Mouse (Mus musculus) stomach, postnatal 0 days (tissue): ENCODE results near the gene Mthfs. TPM values are rescaled to one million over a fixed set of nuclear protein-coding genes. Genes with fewer than 3 reads are reported as not detected.
"Not testable (repeated sequence)": the region's sequence is repeated elsewhere in the genome, so short reads cannot be mapped to it uniquely, and the experiment has no call there.

Experiments used
- ATAC-seq: fragments of 200-750 bp; cut with Nextera tagmentation; 2 replicates; pipeline ENCODE4 v1.8.0; 2017; ENCODE audit not compliant: low FRiP score, low TSS enrichment
- DNase-seq: peaks from one replicate; pipeline ENCODE4 v3.0.0-alpha.2; 2016; ENCODE audit warnings: low spot score
- H3K27ac ChIP-seq: fragments of 300-500 bp; sonication (generic); replicated peaks from 2 replicates; pipeline ENCODE4 v1.5.1; 2014; ENCODE audit warnings: mild to moderate bottlenecking, control low read depth
- H3K27me3 ChIP-seq: fragments of 300-500 bp; sonication (generic); 2 replicates; pipeline ENCODE4 v1.6.1; 2014; ENCODE audit warnings: low read length; ENCODE audit not compliant: control insufficient read depth, insufficient read depth
- H3K36me3 ChIP-seq: fragments of 300-500 bp; sonication (generic); 2 replicates; pipeline ENCODE4 v1.6.1; 2014; ENCODE audit warnings: low read length, mixed read lengths; ENCODE audit not compliant: control insufficient read depth, insufficient read depth
- H3K4me1 ChIP-seq: fragments of 300-500 bp; sonication (generic); replicated peaks from 2 replicates; pipeline ENCODE4 v1.6.1; 2014; ENCODE audit warnings: antibody characterized with exemption; ENCODE audit not compliant: control insufficient read depth, insufficient read depth
- H3K4me2 ChIP-seq: fragments of 300-500 bp; sonication (generic); replicated peaks from 2 replicates; pipeline ENCODE4 v1.6.1; 2014; ENCODE audit warnings: low read depth, mild to moderate bottlenecking, control low read depth, moderate library complexity
- H3K4me3 ChIP-seq: fragments of 300-500 bp; sonication (generic); 2 replicates; pipeline ENCODE4 v1.5.1; 2014; ENCODE audit warnings: low read depth, low read length, control low read depth
- H3K9ac ChIP-seq: fragments of 300-500 bp; sonication (generic); 2 replicates; pipeline ENCODE4 v1.6.1; 2014; ENCODE audit warnings: mild to moderate bottlenecking, low read length, control low read depth, mixed read lengths
- H3K9me3 ChIP-seq: fragments of 300-500 bp; sonication (generic); 2 replicates; pipeline ENCODE4 v1.6.1; 2016; ENCODE audit warnings: low read length; ENCODE audit not compliant: control insufficient read depth
- CTCF ChIP-seq: IDR thresholded peaks from 2 replicates; pipeline ENCODE4 v1.5.1; 2016; ENCODE audit warnings: antibody characterized with exemption, low read depth, mild to moderate bottlenecking, moderate library complexity
- WGBS: fragments of 180-500 bp; shearing (Covaris S2); extraction: QIAGEN DNeasy Blood & Tissue Kit; methylation state at CpG from one replicate; pipeline ENCODE4 v1.1.7; 2014; 5-methylcytosine and 5-hydroxymethylcytosine counted together
- polyA plus RNA-seq: library from polyadenylated mRNA; unstranded; fragments of >200 nt; fragmentation: Nextera tagmentation; extraction: Ambion mirVana; gene quantifications from 2 replicates; pipeline ENCODE4 v1.2.1, GENCODE M21; 2015

Mthfs gene
- polyA plus RNA-seq, 1 experiment from 2014 or later = 32.2 TPM

DNA sequence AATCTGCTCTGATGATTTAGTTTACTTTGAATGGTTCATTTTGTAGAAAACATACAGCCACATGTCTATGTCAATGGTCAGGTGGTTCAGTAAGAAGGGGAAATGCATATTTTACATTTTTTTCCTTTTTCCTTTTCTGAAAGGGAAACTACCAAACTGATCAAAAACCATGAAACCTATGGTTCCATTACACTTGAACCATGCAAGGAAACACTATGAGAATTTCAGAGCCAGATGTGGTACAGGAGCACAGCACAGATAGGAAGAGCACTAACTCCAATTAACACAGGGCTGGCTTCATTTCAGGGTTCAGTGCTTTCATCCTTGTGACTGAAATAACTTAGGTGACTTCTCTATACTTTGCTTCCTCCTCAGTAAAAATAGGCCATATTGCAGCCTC is 8.2 kb upstream of the Mthfs start:
- not testable (repeated sequence) for H3K4me1 ChIP-seq, DNase-seq, ATAC-seq, H3K27me3 ChIP-seq, H3K9me3 ChIP-seq, H3K4me3 ChIP-seq, H3K9ac ChIP-seq, H3K36me3 ChIP-seq, H3K4me2 ChIP-seq, H3K27ac ChIP-seq

DNA sequence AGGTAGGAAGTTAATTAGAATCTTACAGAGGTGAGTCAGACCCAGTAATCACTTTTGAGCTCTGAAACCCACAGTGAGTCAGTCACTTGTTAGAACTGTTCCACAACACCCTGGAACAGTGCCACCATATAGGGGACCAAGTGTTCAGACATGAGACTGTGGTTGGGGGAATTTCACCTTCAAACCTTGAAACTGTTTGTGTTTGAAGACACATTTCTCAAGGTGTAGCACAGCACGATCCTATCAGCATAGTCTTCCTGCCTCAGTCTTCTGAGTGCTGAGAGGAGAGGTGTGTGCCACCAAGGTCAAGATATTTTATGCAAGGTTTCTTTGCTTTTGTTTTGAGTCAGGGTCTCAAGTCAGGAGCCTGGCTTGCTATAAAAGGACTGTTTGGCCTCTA is 1.5 kb upstream of the Mthfs start:
- not testable (repeated sequence) for H3K27ac ChIP-seq, DNase-seq, H3K36me3 ChIP-seq, H3K4me1 ChIP-seq, H3K4me3 ChIP-seq, H3K9ac ChIP-seq, H3K27me3 ChIP-seq, ATAC-seq, H3K9me3 ChIP-seq, H3K4me2 ChIP-seq
- WGBS = 67% methylated on average over 1 of the region's 1 CpGs

DNA sequence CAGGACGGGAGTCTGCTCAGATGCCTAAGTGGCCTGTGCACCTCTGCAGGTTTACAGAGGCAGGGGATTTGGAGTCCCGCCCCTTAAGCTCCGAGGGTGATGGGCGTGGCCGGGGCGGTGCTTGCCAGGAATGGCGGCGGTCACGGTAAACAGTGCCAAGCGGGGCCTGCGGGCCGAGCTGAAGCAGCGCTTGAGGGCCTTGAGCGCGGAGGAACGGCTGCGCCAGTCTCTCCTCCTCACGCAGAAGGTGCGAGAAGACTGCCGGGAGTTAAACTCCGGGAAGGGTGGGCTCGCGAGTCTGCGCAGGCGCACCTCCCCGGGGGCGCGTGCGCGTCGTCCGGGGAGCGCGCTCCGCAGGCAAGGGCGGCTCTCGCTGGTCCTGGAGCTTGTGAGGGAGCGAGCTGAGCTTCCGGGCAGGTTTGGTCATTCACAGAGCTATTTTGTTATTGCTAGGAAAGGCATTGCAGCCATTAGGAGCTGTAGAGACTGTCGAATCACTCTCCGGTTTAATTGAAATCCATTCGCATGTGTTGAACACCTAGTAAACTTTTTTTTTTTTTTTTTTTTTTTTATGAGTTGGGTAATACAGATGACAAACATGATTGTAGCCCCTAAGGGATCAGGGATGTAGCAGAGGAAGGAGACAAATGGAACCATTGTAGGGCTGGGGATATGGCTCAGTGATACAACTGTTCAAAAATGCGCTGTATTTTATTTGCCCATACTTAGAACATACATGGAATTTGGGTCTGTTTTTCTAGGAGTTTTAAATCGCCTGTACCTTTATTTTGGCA is 786 bp downstream of the Mthfs start:
- H3K9me3 ChIP-seq, H3K9ac ChIP-seq, H3K4me1 ChIP-seq, DNase-seq, H3K36me3 ChIP-seq, H3K27me3 ChIP-seq: not testable (repeated sequence)
- peak; percentile 95 for ATAC-seq
- WGBS = 12% methylated on average over 5 of the region's 44 CpGs
- Histone ChIP-seq H3K4me2 (peak overlapping the region; percentile 31), H3K4me3 (peak overlapping the region; percentile 12), H3K27ac (peak overlapping the region; percentile 74; the same call in 1 of the 2 replicates)

DNA sequence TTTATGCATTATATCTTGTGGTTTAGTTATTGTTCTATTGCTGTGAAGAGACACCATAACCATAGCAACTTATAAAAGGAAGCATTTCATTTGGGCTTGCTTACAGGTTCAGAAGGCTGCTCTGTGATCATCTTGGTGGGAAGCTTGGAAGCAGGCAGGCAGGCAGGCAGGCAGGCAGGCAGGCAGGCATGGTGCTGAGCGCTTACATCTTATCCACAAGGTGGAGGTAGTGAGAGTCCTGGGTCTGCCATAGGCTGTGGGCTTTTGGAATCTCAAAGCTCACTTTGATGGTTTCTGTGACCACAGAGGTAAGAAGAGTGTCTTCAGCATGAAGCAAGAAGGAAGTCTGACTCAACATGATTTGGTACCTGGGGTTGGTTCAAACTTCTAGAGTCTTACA is 2.0 kb downstream of the Mthfs start:
- ATAC-seq, H3K27me3 ChIP-seq, H3K9me3 ChIP-seq, H3K36me3 ChIP-seq, H3K27ac ChIP-seq, H3K9ac ChIP-seq, H3K4me3 ChIP-seq, DNase-seq, H3K4me2 ChIP-seq, H3K4me1 ChIP-seq: not testable (repeated sequence)
- WGBS = 35% methylated on average over 1 of the region's 1 CpGs
- peak; percentile 42 for TF ChIP-seq CTCF

DNA sequence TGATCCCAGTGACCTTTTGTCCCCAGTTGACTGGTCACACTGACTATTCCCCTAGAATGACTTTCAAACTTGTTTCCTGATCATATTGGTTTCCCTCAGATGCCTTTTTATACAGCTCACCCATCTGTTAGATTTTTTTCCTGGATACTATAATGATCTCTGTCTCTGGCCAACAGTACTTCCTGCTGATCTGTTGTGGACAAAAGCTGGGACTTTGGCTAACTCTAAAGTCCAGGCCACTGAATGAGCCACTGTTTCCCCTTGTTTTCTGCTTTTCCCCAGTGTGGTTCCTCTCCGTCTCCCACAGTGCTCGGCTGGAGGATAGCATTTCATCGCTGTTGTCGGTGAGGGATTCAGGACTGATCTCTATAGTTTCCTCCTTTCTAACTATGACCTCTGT is 7.7 kb downstream of the Mthfs start:
- not testable (repeated sequence) for DNase-seq, H3K27ac ChIP-seq, H3K9ac ChIP-seq, H3K4me2 ChIP-seq, H3K27me3 ChIP-seq, H3K36me3 ChIP-seq, H3K4me1 ChIP-seq, H3K9me3 ChIP-seq, H3K4me3 ChIP-seq
- ATAC-seq = peak; percentile 40; the same call in 1 of the 2 replicates
- WGBS = 86% methylated on average over 4 of the region's 4 CpGs

DNA sequence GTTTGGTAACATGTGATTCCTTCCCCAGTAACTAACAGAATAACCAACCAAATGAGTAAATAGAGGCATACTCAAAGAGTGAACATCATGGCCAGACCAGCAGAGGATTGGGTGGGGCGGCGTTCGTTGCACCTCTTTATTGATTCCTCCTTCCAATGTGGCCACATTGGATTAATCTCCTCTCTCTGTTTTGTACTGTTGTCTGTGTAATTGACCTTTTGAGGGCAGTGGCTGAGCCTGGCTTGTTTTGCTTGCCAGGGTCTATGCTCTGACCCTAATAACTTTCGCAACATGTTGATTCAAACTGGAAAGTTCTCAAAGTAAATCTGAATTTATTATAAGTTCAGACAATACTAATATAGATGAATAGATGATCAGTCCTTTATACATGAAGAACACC is 9.2 kb downstream of the Mthfs start:
- not testable (repeated sequence) for H3K9ac ChIP-seq, H3K4me3 ChIP-seq, H3K4me2 ChIP-seq, H3K4me1 ChIP-seq, H3K9me3 ChIP-seq, H3K27me3 ChIP-seq, ATAC-seq, DNase-seq, H3K27ac ChIP-seq, H3K36me3 ChIP-seq
- 100% methylated on average over 3 of the region's 4 CpGs for WGBS

DNA sequence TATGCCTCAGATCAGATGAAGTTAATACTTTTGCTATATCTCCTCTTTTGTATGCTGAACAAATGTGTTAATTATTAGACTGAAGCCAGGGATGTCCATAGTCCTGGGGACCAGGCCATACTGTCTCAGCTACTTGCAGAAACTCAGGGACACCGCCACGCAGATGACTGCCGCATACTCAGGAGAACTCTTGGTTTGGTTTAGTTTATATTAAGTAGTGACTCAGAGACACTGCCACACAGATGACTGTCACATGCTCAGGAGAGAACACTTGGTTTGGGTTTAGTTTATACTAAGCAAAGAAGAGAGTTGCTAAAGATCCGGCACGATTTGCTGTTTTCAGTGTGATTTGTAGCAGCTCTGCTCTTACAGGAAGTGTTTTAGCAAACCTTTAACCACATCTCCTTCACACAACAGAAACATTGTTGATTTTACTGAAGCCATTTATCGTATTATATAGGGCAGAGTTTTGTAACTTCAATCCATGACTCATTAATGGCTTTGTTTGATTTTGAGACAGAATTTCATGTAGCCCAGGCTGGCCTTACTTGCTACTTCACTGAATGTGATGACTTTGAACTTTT is 10.3 kb downstream of the Mthfs start:
- not testable (repeated sequence) for DNase-seq, H3K27me3 ChIP-seq, H3K4me1 ChIP-seq, H3K36me3 ChIP-seq, H3K4me3 ChIP-seq, H3K9ac ChIP-seq, H3K4me2 ChIP-seq, H3K27ac ChIP-seq, H3K9me3 ChIP-seq
- ATAC-seq = peak; percentile 74
- WGBS = 50% methylated on average over 6 of the region's 6 CpGs
